8 mouse cellular contexts compared by ENCODE assay signal in genomic region chr6:83185895-83186861, GRCm38 (mm10). TPM values are rescaled to one million over a fixed set of nuclear protein-coding genes. Genes with fewer than 3 reads are reported as not detected.
DNase-seq lines count a peak whose midpoint lies in the region; ATAC-seq lines count a peak whose summit lies in the region.

No protein-coding gene starts in this region.

- DNase-seq in Muller cell, postnatal 12 days (ENCODE audit: inconsistent ontology term): peak; percentile 83
- peak; percentile 96 for DNase-seq in cerebellum, adult 9-11 months
- peak; percentile 82 to 84 for DNase-seq in frontal cortex, postnatal 14 days (ENCODE audit: low spot score in 2 of 2)
- peak; percentile 82 to 84 for DNase-seq in layer of hippocampus, postnatal 10 days (ENCODE audit: low spot score in 2 of 2)
- peak; percentile 85 for DNase-seq in retina, adult 2 months (ENCODE audit: low read depth, low spot score)
- no peak for DNase-seq in urinary bladder, postnatal 10 days (ENCODE audit: low spot score)

- peak overlapping the region; percentile 93 for H3K27ac ChIP-seq in hindbrain, embryonic 15.5 days (replicated peaks)
- H3K27ac ChIP-seq in lung, embryonic 15.5 days: no peak overlapping the region

- ATAC-seq in hindbrain, embryonic 15.5 days (ENCODE audit: low FRiP score, low read depth): peak; percentile 94
- peak; percentile 76; the same call in 1 of the 2 replicates for ATAC-seq in lung, embryonic 15.5 days (ENCODE audit: borderline replicate concordance, extremely low read depth, low FRiP score, low TSS enrichment)

- peaks cover 42% of the 10 kb centered on the region for H3K4me1 ChIP-seq in hindbrain, embryonic 15.5 days (replicated peaks)
- peaks cover 12% of the 10 kb centered on the region for H3K4me1 ChIP-seq in lung, embryonic 15.5 days

- no peaks in the 10 kb centered on the region for H3K27me3 ChIP-seq in hindbrain, embryonic 15.5 days
- no peaks in the 10 kb centered on the region for H3K27me3 ChIP-seq in lung, embryonic 15.5 days

- H3K9me3 ChIP-seq in hindbrain, embryonic 15.5 days: no peaks in the 10 kb centered on the region
- H3K9me3 ChIP-seq in lung, embryonic 15.5 days: no peaks in the 10 kb centered on the region

- peak overlapping the region; percentile 64 for H3K4me2 ChIP-seq in hindbrain, embryonic 15.5 days
- peak overlapping the region; percentile 31; the same call in 1 of the 2 replicates for H3K4me2 ChIP-seq in lung, embryonic 15.5 days

- peak overlapping the region; percentile 73 for H3K9ac ChIP-seq in hindbrain, embryonic 15.5 days
- H3K9ac ChIP-seq in lung, embryonic 15.5 days: no peak overlapping the region

- H3K4me3 ChIP-seq in hindbrain, embryonic 15.5 days: peak overlapping the region; percentile 70
- H3K4me3 ChIP-seq in lung, embryonic 15.5 days: no peak overlapping the region

- peaks cover 41% of the 10 kb centered on the region for H3K36me3 ChIP-seq in hindbrain, embryonic 15.5 days
- H3K36me3 ChIP-seq in lung, embryonic 15.5 days: peaks cover 39% of the 10 kb centered on the region

- WGBS in hindbrain, embryonic 15.5 days: 8% methylated on average over 25 of the region's 25 CpGs
- 20% methylated on average over 25 of the region's 25 CpGs for WGBS in lung, embryonic 15.5 days

RNA-seq across cellular contexts. Expression of gene Dctn1, which starts 20.5 kb away (rescaled TPM):
- polyA plus RNA-seq in hindbrain, embryonic 15.5 days (2015; fragmentation: Nextera tagmentation; extraction: Ambion mirVana): 148 and 160 TPM in 2 replicates
- total RNA-seq in layer of hippocampus, postnatal 10 days (2021): 100 to 1,000 TPM; 360 to 362 TPM
- 96.7 and 104 TPM in 2 replicates for polyA plus RNA-seq in lung, embryonic 15.5 days (2015; fragmentation: Nextera tagmentation; extraction: Ambion mirVana)

RNA-seq across cellular contexts. Expression of gene 1700003E16Rik, which starts 30.0 kb away (rescaled TPM):
- polyA plus RNA-seq in hindbrain, embryonic 15.5 days (2015; fragmentation: Nextera tagmentation; extraction: Ambion mirVana): 9.7 and 9.8 TPM in 2 replicates
- 10 to 100 TPM; 20.6 to 22.1 TPM for total RNA-seq in layer of hippocampus, postnatal 10 days (2021)
- 6.2 and 8.1 TPM in 2 replicates for polyA plus RNA-seq in lung, embryonic 15.5 days (2015; fragmentation: Nextera tagmentation; extraction: Ambion mirVana)

RNA-seq across cellular contexts. Expression of gene Wdr54, which starts 30.0 kb away (rescaled TPM):
- 17.8 and 19.3 TPM in 2 replicates for polyA plus RNA-seq in hindbrain, embryonic 15.5 days (2015; fragmentation: Nextera tagmentation; extraction: Ambion mirVana)
- 10 to 100 TPM; 21.5 to 28.1 TPM for total RNA-seq in layer of hippocampus, postnatal 10 days (2021)
- polyA plus RNA-seq in lung, embryonic 15.5 days (2015; fragmentation: Nextera tagmentation; extraction: Ambion mirVana): 5.0 and 7.6 TPM in 2 replicates

RNA-seq across cellular contexts. Expression of gene Slc4a5, which starts 33.5 kb away (rescaled TPM):
- 2.2 and 2.8 TPM in 2 replicates for polyA plus RNA-seq in hindbrain, embryonic 15.5 days (2015; fragmentation: Nextera tagmentation; extraction: Ambion mirVana)
- 1 to 10 TPM in 1 of 2 experiments, under 1 TPM in 1; 0.31 to 2.9 TPM for total RNA-seq in layer of hippocampus, postnatal 10 days (2021)
- 0.84 and 1.2 TPM in 2 replicates for polyA plus RNA-seq in lung, embryonic 15.5 days (2015; fragmentation: Nextera tagmentation; extraction: Ambion mirVana)

RNA-seq across cellular contexts. Expression of gene Rtkn, which starts 50.9 kb away (rescaled TPM):
- polyA plus RNA-seq in hindbrain, embryonic 15.5 days (2015; fragmentation: Nextera tagmentation; extraction: Ambion mirVana): 14.9 and 17.8 TPM in 2 replicates
- total RNA-seq in layer of hippocampus, postnatal 10 days (2021): 10 to 100 TPM; 36.2 to 36.5 TPM
- 35.3 and 39.9 TPM in 2 replicates for polyA plus RNA-seq in lung, embryonic 15.5 days (2015; fragmentation: Nextera tagmentation; extraction: Ambion mirVana)
